ENCODE assay signal across 8 mouse cellular contexts in genomic region chr17:56134463-56134971, GRCm38 (mm10). TPM values are rescaled to one million over a fixed set of nuclear protein-coding genes. Genes with fewer than 3 reads are reported as not detected.
A peak's percentile ranks its signal among the peaks of the same experiment; 100 is the strongest.
DNase-seq lines count a peak whose midpoint lies in the region; ATAC-seq and TF ChIP-seq lines count a peak whose summit lies in the region.

No protein-coding gene starts in this region.

- peak; percentile 89 for DNase-seq in CD4-positive, CD25-positive, alpha-beta regulatory T cell, adult 2 months (ENCODE audit: low read depth, low spot score)
- peak; percentile 58 for DNase-seq in Muller cell, postnatal 12 days (ENCODE audit: inconsistent ontology term)
- DNase-seq in cerebellum, postnatal 4 days (ENCODE audit: low spot score in 2 of 2): peak; percentile 44 to 71
- peak; percentile 69 to 73 for DNase-seq in lung, adult 18-20 months
- peak; percentile 43 for DNase-seq in yolk sac, embryonic 10.5 days (ENCODE audit: low spot score)

- peak; percentile 92 for TF ChIP-seq CTCF in intestine, postnatal 0 days (IDR thresholded peaks at IDR 0.05; ENCODE audit: low read depth)

- peak; percentile 50 for ATAC-seq in granulocyte monocyte progenitor cell, adult 5-6 weeks (replicated peaks; ENCODE audit: poor library complexity, severe bottlenecking)
- peak; percentile 32 for ATAC-seq in intestine, postnatal 0 days
- no peak for ATAC-seq in neural tube, embryonic 12.5 days (ENCODE audit: low FRiP score, low read depth)

- WGBS in intestine, postnatal 0 days: 3% methylated on average over 26 of the region's 27 CpGs
- WGBS in neural tube, embryonic 12.5 days: 2% methylated on average over 27 of the region's 27 CpGs

- peaks cover 12% of the 10 kb centered on the region for H3K36me3 ChIP-seq in intestine, postnatal 0 days (ENCODE audit: control insufficient read depth, insufficient read depth)
- peaks cover 13% of the 10 kb centered on the region for H3K36me3 ChIP-seq in neural tube, embryonic 12.5 days

- H3K4me2 ChIP-seq in intestine, postnatal 0 days (replicated peaks; ENCODE audit: low read depth): peak overlapping the region; percentile 90
- H3K4me2 ChIP-seq in neural tube, embryonic 12.5 days (replicated peaks): peak overlapping the region; percentile 54

- H3K27me3 ChIP-seq in intestine, postnatal 0 days (replicated peaks; ENCODE audit: control insufficient read depth, insufficient read depth, low read length): peaks cover 15% of the 10 kb centered on the region; the same call in 1 of the 2 replicates
- H3K27me3 ChIP-seq in neural tube, embryonic 12.5 days (replicated peaks): peaks cover 21% of the 10 kb centered on the region

- H3K4me1 ChIP-seq in intestine, postnatal 0 days (replicated peaks; ENCODE audit: control insufficient read depth, insufficient read depth, low read length): peaks cover 10% of the 10 kb centered on the region; the same call in 1 of the 2 replicates
- peaks cover 39% of the 10 kb centered on the region for H3K4me1 ChIP-seq in neural tube, embryonic 12.5 days

- H3K9me3 ChIP-seq in intestine, postnatal 0 days (ENCODE audit: control insufficient read depth): no peaks in the 10 kb centered on the region
- H3K9me3 ChIP-seq in neural tube, embryonic 12.5 days: no peaks in the 10 kb centered on the region

- peak overlapping the region; percentile 88 for H3K27ac ChIP-seq in intestine, postnatal 0 days (ENCODE audit: low read depth, low read length)
- H3K27ac ChIP-seq in neural tube, embryonic 12.5 days: no peak overlapping the region

- 0 out of 2 replicates have a peak overlapping the region, but pooled peaks have one; percentile 32 for H3K9ac ChIP-seq in intestine, postnatal 0 days (ENCODE audit: low read depth, low read length)
- 0 out of 2 replicates have a peak overlapping the region, but pooled peaks have one; percentile 3 for H3K9ac ChIP-seq in neural tube, embryonic 12.5 days

- peak overlapping the region; percentile 37 for H3K4me3 ChIP-seq in intestine, postnatal 0 days (ENCODE audit: low read depth, low read length)
- H3K4me3 ChIP-seq in neural tube, embryonic 12.5 days: peak overlapping the region; percentile 16

RNA-seq across cellular contexts. Expression of gene Sema6b, which starts 5.6 kb away (rescaled TPM):
- total RNA-seq in granulocyte monocyte progenitor cell, adult 5-6 weeks (2014; fragmentation: Nextera tagmentation): 4.3 and 5.1 TPM in 2 replicates
- total RNA-seq in granulocyte monocyte progenitor cell, adult 5-6 weeks (2017): 6.0 and 7.7 TPM in 2 replicates
- polyA plus RNA-seq in intestine, postnatal 0 days (2015; fragmentation: Nextera tagmentation; extraction: Ambion mirVana): 0.94 and 1.1 TPM in 2 replicates
- 12.5 and 13.0 TPM in 2 replicates for polyA plus RNA-seq in neural tube, embryonic 12.5 days (2016; fragmentation: Nextera tagmentation; extraction: Ambion mirVana)

RNA-seq across cellular contexts. Expression of gene Lrg1, which starts 12.7 kb away (rescaled TPM):
- total RNA-seq in granulocyte monocyte progenitor cell, adult 5-6 weeks (2014; fragmentation: Nextera tagmentation): 0.45 and 0.96 TPM in 2 replicates
- 0.69 and 2.6 TPM in 2 replicates for total RNA-seq in granulocyte monocyte progenitor cell, adult 5-6 weeks (2017)
- polyA plus RNA-seq in intestine, postnatal 0 days (2015; fragmentation: Nextera tagmentation; extraction: Ambion mirVana): 3.6 and 3.9 TPM in 2 replicates
- 0.14 TPM in 1 of 2 replicates, not detected in the other for polyA plus RNA-seq in neural tube, embryonic 12.5 days (2016; fragmentation: Nextera tagmentation; extraction: Ambion mirVana)

RNA-seq across cellular contexts. Expression of gene Plin5, which starts 17.1 kb away (rescaled TPM):
- not detected in 2 replicates for total RNA-seq in granulocyte monocyte progenitor cell, adult 5-6 weeks (2014; fragmentation: Nextera tagmentation)
- 0.09 TPM in 1 of 2 replicates, not detected in the other for total RNA-seq in granulocyte monocyte progenitor cell, adult 5-6 weeks (2017)
- 0.10 TPM in 1 of 2 replicates, not detected in the other for polyA plus RNA-seq in intestine, postnatal 0 days (2015; fragmentation: Nextera tagmentation; extraction: Ambion mirVana)
- 0.30 and 0.38 TPM in 2 replicates for polyA plus RNA-seq in neural tube, embryonic 12.5 days (2016; fragmentation: Nextera tagmentation; extraction: Ambion mirVana)

RNA-seq across cellular contexts. Expression of gene Plin4, which starts 24.9 kb away (rescaled TPM):
- not detected in 2 replicates for total RNA-seq in granulocyte monocyte progenitor cell, adult 5-6 weeks (2014; fragmentation: Nextera tagmentation)
- not detected in 2 replicates for total RNA-seq in granulocyte monocyte progenitor cell, adult 5-6 weeks (2017)
- polyA plus RNA-seq in intestine, postnatal 0 days (2015; fragmentation: Nextera tagmentation; extraction: Ambion mirVana): 0.30 and 0.31 TPM in 2 replicates
- polyA plus RNA-seq in neural tube, embryonic 12.5 days (2016; fragmentation: Nextera tagmentation; extraction: Ambion mirVana): 0.05 and 0.10 TPM in 2 replicates

RNA-seq across cellular contexts. Expression of gene Tnfaip8l1, which starts 27.8 kb away (rescaled TPM):
- total RNA-seq in granulocyte monocyte progenitor cell, adult 5-6 weeks (2014; fragmentation: Nextera tagmentation): 1.0 and 1.1 TPM in 2 replicates
- total RNA-seq in granulocyte monocyte progenitor cell, adult 5-6 weeks (2017): 2.0 and 2.7 TPM in 2 replicates
- polyA plus RNA-seq in intestine, postnatal 0 days (2015; fragmentation: Nextera tagmentation; extraction: Ambion mirVana): 4.6 and 5.1 TPM in 2 replicates
- 8.9 and 9.8 TPM in 2 replicates for polyA plus RNA-seq in neural tube, embryonic 12.5 days (2016; fragmentation: Nextera tagmentation; extraction: Ambion mirVana)
